Mouse (Mus musculus) olfactory bulb, adult 2 months (tissue): ENCODE measurements around the gene Lgi4. TPM values are rescaled to one million over a fixed set of nuclear protein-coding genes. Genes with fewer than 3 reads are reported as not detected.

Experiments
- H3K27ac ChIP-seq: fragments of 200-500 bp; 2 replicates; pipeline ENCODE4 v1.5.1; 2012; ENCODE audit warnings: low read depth, low read length; ENCODE audit not compliant: insufficient read depth
- H3K4me1 ChIP-seq: fragments of 200-500 bp; 2 replicates; pipeline ENCODE4 v1.6.1; 2012; ENCODE audit warnings: low read length; ENCODE audit not compliant: control insufficient read depth, insufficient read depth
- H3K4me3 ChIP-seq: fragments of 200-500 bp; 2 replicates; pipeline ENCODE4 v1.5.1; 2012; ENCODE audit warnings: mild to moderate bottlenecking, low read depth, low read length, moderate library complexity; ENCODE audit not compliant: insufficient read depth
- CTCF ChIP-seq: fragments of 200-500 bp; IDR thresholded peaks from 2 replicates; pipeline ENCODE4 v1.5.1; 2012; ENCODE audit warnings: low read depth, mild to moderate bottlenecking, low read length, moderate library complexity; ENCODE audit not compliant: insufficient read depth
- POLR2A ChIP-seq: fragments of 200-500 bp; IDR thresholded peaks from 2 replicates; pipeline ENCODE4 v1.6.1; 2012; ENCODE audit warnings: mild to moderate bottlenecking, low read depth, low read length, moderate library complexity; ENCODE audit not compliant: insufficient read depth
- WGBS: fragments of 180-500 bp; shearing (Covaris S2); methylation state at CpG from one replicate; pipeline ENCODE4 v1.1.7; 2018; 5-methylcytosine and 5-hydroxymethylcytosine counted together
- polyA plus RNA-seq: library from polyadenylated mRNA; stranded (reverse); fragments of >200 nt; gene quantifications from 2 replicates; pipeline ENCODE4 v1.2.4, GENCODE M21; 2012; ENCODE audit warnings: low replicate concordance; ENCODE audit not compliant: missing spikeins, insufficient read depth, insufficient read length

Gene Lgi4
- not detected in 2 replicates for polyA plus RNA-seq

GRCm38 (mm10) chr7:31059108-31059507, at the start of gene Lgi4:
TSS of gene Lgi4 (plus strand) at chr7:31059342.
- H3K27ac ChIP-seq, result 0 out of 2 replicates have a peak within 1 kb of the TSS, but pooled peaks have one; percentile 31
- H3K4me1 ChIP-seq, result peaks cover 5% of the 10 kb centered on the region
- 10% methylated on average over 2 of the region's 2 CpGs for WGBS
- 0 out of 2 replicates have a peak within 1 kb of the TSS, but pooled peaks have one; percentile 2 for H3K4me3 ChIP-seq
- peak; percentile 85 for TF ChIP-seq CTCF
- TF ChIP-seq POLR2A, result no peak

GRCm38 (mm10) chr7:31012971-31013370, 46.2 kb upstream of the Lgi4 start:
- no peak overlapping the region for H3K4me3 ChIP-seq
- no peak overlapping the region for H3K27ac ChIP-seq
- no peak for TF ChIP-seq CTCF
- no peak for TF ChIP-seq POLR2A
- H3K4me1 ChIP-seq, result peaks cover 3% of the 10 kb centered on the region; the same call in 1 of the 2 replicates
- WGBS, result 78% methylated on average over 5 of the region's 5 CpGs

DNA sequence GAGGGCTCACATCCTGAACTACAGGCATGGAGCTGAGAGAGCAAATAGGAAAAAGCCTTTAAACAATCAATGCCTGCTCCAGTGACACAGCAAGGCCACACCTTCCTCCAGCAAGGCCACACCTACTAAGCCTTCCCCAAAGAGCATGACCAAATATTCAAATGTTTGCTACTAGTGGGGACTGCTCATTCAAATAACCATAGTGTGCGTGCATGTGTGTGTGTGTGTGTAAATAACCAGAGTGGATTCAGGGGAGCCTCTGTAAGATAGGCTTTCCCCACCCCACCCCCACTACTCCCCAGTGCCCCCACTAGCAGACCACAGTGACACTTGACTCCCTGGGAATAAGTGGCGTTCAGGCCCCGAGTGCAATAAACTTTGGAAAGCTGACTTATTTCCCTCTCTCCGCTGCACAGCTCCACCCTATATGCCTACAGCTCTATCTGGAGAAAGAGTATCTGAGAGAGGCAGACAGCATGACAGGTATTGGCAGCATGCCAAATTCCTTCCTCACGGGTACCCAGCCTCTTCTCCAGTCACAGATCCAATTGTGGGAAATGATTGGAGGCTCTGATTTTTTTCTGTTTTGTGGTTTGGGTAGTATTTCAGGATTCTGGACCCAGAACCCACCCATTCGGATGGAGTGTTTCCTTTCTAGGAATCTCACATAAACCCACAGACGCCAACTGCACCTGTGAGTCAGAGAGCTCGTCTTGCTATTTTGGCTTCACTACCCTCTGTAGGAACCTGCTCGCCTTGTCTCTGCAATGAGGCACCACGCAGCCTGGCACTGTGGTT, 41.8 kb upstream of the Lgi4 start:
- no peak for TF ChIP-seq CTCF
- no peak for TF ChIP-seq POLR2A
- Histone ChIP-seq H3K27ac (no peak overlapping the region), H3K4me3 (no peak overlapping the region), H3K4me1 (peaks cover 3% of the 10 kb centered on the region; the same call in 1 of the 2 replicates)
- 37% methylated on average over 10 of the region's 10 CpGs for WGBS

- no peak overlapping the region for H3K4me3 ChIP-seq
- H3K27ac ChIP-seq, result no peak overlapping the region
- H3K4me1 ChIP-seq, result no peaks in the 10 kb centered on the region
- TF ChIP-seq POLR2A, result no peak
- WGBS, result 80% methylated on average over 8 of the region's 8 CpGs
Observed at GRCm38 (mm10) chr7:31028609-31029008, 30.5 kb upstream of the Lgi4 start.

DNA sequence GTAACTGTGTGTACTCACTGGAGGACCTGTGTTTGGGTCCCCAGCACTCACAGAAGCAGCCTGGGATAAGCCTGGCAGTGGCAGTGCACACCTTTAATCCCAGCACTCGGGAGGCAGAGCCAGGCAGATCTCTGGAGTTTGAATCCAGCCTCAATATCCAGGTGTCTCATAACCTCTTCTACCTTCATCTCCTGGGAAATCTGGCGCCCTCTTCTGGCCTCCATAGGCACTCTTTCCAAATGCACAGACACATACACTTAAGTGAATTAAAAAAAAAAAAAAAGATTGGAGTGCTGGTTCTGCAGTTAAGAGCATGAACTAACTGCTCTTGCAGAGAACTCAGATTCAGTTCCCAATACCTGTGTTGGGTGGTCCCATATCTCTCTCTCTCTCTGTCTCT, 28.4 kb upstream of the Lgi4 start:
- no peak for TF ChIP-seq POLR2A
- no peak for TF ChIP-seq CTCF
- H3K27ac ChIP-seq, result no peak overlapping the region
- WGBS, result 71% methylated on average over 2 of the region's 2 CpGs
- H3K4me3 ChIP-seq, result no peak overlapping the region
- H3K4me1 ChIP-seq, result no peaks in the 10 kb centered on the region

DNA sequence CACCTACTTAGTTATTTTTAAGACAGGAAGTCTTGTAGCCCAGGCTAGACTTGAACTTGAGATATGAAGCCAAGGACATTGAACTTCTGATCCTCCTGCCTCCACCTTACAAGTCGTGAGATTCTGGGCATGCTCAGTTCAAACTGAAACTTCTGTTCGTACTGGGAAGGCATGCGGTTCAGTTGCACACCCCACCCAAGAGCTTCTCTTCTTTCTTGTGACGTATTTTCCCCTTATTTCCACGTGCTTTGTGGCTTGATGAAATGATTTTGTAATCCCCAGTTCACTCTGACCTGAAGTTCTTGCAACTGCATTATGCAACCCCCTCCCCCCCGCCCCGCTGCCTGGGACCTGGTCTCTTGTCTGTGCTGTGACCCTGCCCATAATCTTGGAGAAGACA, 27.4 kb upstream of the Lgi4 start:
- Histone ChIP-seq H3K4me1 (no peaks in the 10 kb centered on the region), H3K4me3 (no peak overlapping the region), H3K27ac (no peak overlapping the region)
- 90% methylated on average over 7 of the region's 7 CpGs for WGBS
- TF ChIP-seq POLR2A, result no peak
- TF ChIP-seq CTCF, result no peak

GRCm38 (mm10) chr7:31033409-31034165, 25.6 kb upstream of the Lgi4 start:
- Histone ChIP-seq H3K4me3 (no peak overlapping the region), H3K27ac (no peak overlapping the region), H3K4me1 (no peaks in the 10 kb centered on the region)
- TF ChIP-seq CTCF (no peak), POLR2A (no peak)
- 74% methylated on average over 9 of the region's 9 CpGs for WGBS

- Histone ChIP-seq H3K27ac (no peak overlapping the region), H3K4me3 (no peak overlapping the region), H3K4me1 (no peaks in the 10 kb centered on the region)
- 67% methylated on average over 11 of the region's 11 CpGs for WGBS
- TF ChIP-seq CTCF (no peak), POLR2A (no peak)
Observed at GRCm38 (mm10) chr7:31034789-31035188, 24.4 kb upstream of the Lgi4 start.

DNA sequence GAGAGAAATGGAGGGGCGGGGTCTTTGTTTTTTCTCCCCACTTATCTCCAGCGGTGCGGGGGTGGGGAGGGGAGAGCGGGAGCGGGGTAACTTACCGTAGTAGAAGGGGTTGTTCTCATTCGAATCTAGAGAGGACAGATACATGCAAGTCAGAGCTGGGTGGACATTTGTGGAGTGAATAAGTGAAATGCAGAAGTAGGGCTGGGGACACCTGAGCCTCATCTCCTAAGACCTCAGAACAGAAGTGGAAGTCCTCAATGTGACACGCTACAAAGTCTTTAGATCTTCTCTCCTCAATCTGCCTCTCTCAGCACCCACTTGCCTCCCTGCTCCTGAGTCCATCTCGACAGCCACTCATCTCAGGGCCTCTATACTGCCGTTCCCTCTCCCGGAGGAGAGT, 23.9 kb upstream of the Lgi4 start:
- no peak for TF ChIP-seq CTCF
- no peak for TF ChIP-seq POLR2A
- 84% methylated on average over 11 of the region's 11 CpGs for WGBS
- H3K4me3 ChIP-seq, result no peak overlapping the region

More for the DNA sequence above, 23.9 kb upstream of the Lgi4 start:
- H3K4me1 ChIP-seq, result no peaks in the 10 kb centered on the region
- H3K27ac ChIP-seq, result no peak overlapping the region
